Mouse (Mus musculus): ENCODE data around the gene 4930568D16Rik. TPM values are rescaled to one million over a fixed set of nuclear protein-coding genes. Genes with fewer than 3 reads are reported as not detected.

The 4930568D16Rik gene
- total RNA-seq, 2 experiments from 2014 or later: not detected

Other genes with a start within 250 kb of the 4930568D16Rik start
- gene Rab14, start 166.6 kb downstream of the 4930568D16Rik start, total RNA-seq (2021): 100 to 1,000 TPM; 154 to 165 TPM
- 100 to 1,000 TPM; 164 to 171 TPM for gene Gsn, start 111.3 kb downstream of the 4930568D16Rik start, total RNA-seq (2021)
- 10 to 100 TPM; 48.1 to 52.2 TPM for gene Stom, start 30.8 kb downstream of the 4930568D16Rik start, total RNA-seq (2021)
- not detected for gene 4930402F06Rik, start 29.4 kb upstream of the 4930568D16Rik start, total RNA-seq (2021)
- 10 to 100 TPM; 21.5 to 22.3 TPM for gene Ggta1, start 95.5 kb upstream of the 4930568D16Rik start, total RNA-seq (2021)
- 10 to 100 TPM; 54.6 to 55.2 TPM for gene Dab2ip, start 190.5 kb upstream of the 4930568D16Rik start, total RNA-seq (2021)

Measured in heart, postnatal 4 days (tissue).